Mouse (Mus musculus): ENCODE data around the gene Pate2.
A peak's percentile ranks its signal among the peaks of the same experiment; 100 is the strongest.
"Not testable (repeated sequence)": the region's sequence is repeated elsewhere in the genome, so short reads cannot be mapped to it uniquely, and the experiment has no call there.

Pate2 gene

DNA sequence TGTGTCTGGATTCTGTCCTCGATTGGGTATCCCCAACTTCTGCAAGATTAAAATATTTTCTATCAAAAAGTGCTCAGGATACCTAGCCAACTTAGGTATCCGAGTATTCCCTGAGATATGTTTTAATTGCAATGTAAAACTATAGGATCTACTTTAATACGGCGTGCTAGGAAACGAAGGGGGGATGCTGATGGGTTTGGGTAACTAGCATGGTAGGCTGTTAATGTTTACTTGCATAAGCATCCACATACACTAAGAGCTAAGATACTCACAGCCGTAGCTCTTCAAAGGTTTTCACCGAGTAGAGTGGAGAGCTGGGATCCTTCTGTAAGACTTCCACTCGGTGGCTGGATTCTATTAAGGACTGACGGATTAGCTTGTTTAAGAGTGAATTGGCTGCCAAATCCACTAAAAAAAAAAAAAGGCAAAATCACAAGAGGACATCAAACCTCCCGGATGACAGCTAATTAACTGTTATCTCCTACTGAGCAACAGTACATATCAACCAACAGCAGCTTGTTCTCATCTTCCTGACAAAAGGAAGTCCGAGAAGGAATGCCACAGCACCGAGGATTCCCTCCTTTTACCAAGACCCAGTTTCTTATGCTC, 13.5 kb upstream of the Pate2 start:
- DNase-seq (ENCODE audit: low spot score) = no peak

DNA sequence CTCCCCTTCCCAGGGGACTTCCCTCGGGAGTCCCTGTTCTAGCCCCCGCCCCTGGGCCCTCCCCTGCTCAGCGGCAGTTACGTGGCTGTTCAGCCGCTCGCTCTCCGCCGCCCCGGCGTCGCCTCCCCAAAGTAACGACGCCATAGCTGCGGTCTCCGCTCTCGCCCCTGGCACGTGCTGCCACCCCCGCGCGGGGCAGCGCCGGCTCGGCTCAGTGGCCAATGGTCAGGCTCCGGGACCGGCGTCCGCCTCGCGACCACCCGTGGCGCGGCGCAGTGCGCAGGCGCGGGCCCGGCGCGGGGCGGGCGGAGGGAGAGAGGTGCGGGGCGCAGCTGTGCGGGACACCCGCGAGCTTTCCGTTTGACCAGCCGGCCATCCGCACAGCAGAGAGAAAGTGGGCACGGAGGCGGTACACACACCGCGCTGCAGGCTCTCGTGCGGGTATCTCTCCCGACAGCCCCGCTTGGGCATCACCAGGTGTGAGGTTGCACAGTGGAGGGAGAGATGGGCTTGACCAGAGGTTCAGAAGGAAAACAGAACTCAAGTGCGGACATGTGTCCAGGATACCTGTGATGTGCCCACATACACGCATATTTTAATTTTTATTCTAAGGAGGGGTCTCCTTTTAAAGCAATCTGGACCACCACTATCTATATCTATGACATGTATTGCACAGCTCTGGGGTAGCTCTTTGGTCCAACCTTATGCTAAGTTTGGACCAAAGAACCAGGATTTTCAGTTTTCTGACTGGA, 11.7 kb upstream of the Pate2 start, which contains the start of the genes Ddx25 and Pus3:
TSS of gene Ddx25 (minus strand) at position 272 of the 752 bp plus-strand sequence.
TSS of gene Pus3 (plus strand) at position 339 of the 752 bp plus-strand sequence.
- no peak for DNase-seq (ENCODE audit: low spot score)

DNA sequence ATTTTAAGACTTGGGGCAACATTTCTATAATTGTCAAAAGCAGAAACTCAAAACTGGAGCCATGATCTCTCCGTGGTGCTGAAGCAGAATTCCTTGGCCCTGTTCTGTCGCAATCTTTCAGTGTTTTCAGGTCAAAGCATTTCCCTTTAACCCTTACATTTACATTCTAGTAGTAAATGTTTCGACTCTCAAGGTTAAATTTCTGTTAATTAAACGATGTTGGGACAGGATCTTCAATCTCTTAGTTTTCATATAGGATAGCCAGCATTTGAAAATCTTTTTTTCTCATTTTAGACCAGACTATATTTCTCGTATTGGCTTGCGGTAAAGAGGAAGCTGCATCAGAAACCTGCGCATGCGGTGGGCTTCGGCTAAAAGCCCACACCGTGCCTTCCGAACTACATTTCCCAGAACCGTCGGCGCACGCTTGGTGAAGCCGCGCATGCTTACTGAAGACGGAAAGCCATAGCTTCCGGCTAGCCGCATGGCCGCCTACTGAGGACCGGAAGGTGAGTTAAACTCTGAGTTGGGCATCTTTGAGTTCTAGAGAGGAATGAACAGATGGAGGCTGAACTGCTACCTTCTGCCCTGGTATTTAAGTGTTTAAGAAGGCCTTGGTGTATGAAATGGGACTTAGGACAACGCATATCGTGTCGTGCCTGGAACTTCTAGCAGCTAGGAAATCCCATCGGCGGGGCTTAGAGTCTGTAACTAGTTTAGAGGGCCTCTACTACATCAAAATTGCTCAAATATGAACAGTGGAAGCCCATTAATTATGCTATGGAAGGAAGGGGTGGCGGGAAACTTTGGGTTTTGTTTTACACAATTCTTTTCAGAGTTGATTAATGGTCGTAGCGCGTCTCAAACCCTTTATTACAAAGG, 10.8 kb upstream of the Pate2 start:
- peak; percentile 84 for DNase-seq (ENCODE audit: low spot score)

- no peak for DNase-seq (ENCODE audit: low spot score)
Measured at GRCm38 (mm10) chr9:35561076-35561475, 9.0 kb upstream of the Pate2 start.

DNA sequence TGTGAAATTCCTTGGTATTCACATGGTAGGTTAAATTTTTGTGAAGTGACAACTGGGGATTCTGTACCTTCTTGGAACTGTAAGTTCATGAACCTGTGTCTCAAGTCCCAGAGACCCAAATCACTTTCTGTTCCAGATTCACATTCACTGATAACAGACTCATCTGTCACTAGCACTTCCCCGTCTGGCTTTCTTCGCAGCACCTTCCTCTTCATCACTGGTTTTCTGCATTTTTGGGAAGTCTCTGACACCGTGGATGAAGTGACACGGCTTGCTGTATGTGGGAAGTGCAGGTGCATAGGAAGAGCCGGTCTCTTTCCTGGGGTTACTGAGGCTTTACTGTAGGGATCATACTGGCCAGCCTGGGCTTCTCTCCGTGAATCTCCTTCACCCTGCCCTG, 8.5 kb upstream of the Pate2 start:
- no peak for DNase-seq (ENCODE audit: low spot score)

DNA sequence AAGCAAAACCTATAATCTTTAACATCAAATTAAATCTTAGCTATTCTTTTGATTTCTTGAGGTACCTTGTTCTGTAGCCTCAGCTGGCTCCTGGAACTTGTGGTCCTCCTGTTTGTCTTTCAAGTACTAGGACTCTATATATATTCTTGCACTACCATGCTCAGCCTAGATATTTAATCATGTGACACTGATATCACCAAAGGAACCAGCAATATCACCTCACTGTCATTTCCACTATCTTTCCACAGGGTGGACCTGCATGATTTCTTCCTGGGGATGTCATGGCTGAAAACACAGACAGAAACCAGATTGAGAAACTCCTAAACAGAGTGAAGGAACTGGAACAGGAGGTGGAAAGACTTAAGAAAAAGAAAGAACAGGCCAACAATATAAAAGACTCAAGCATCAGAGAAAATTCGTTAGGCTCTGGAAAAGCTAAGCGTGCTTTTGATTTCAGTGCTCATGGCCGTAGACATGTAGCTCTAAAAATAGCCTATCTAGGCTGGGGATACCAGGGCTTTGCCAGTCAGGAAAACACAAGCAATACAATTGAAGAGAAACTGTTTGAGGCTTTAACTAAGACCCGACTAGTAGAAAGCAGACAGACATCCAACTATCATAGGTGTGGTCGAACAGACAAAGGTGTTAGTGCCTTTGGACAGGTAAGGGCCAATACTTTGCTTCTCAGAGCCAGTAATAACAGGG, 5.4 kb upstream of the Pate2 start:
- DNase-seq (ENCODE audit: low spot score) = no peak

DNA sequence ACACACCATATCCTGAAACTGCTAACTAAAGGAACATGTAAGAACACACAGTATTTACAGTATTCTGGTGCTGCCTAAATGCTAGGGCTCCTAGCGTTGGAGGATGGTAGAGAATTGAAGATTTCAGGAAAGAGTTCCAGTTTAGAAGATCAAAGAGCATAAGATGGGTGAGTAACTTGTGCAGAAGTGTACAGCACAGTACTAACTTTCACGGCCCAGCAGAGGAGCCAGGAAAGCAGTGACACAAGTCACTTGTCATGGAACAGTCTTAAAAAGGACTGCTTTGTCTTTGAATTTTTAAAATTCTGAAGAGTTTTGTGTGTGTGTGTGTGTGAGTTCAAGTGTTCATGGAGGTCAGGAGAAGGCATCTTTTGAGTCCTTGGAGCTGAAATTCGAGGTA, 2.1 kb upstream of the Pate2 start:
- no peak for DNase-seq (ENCODE audit: low spot score)

DNA sequence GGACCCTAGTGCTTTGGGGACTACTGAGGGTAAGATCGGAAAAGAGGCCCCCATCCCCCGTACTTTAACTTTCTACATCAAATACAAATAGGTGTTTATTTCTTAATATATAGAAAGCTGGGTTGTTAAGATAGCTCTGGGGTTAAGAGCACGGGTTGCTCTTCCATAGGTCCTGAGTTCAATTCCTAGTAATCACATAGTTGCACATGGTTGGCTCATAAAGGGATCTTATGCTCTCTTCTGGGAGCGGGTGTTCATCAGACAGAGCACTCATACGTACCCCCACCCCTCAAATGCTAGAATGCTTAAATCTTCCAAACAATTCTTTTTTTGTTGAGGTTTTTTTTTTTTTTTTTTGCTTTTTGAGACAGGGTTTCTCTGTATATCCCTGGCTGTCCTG, 579 bp downstream of the Pate2 start:
- DNase-seq (ENCODE audit: low spot score) = no peak

- no peak for DNase-seq (ENCODE audit: low spot score)
Measured at GRCm38 (mm10) chr9:35574416-35574815, 4.3 kb downstream of the Pate2 start.

- no peak for DNase-seq (ENCODE audit: low spot score)
Measured at GRCm38 (mm10) chr9:35587674-35588073, 17.6 kb downstream of the Pate2 start.

DNA sequence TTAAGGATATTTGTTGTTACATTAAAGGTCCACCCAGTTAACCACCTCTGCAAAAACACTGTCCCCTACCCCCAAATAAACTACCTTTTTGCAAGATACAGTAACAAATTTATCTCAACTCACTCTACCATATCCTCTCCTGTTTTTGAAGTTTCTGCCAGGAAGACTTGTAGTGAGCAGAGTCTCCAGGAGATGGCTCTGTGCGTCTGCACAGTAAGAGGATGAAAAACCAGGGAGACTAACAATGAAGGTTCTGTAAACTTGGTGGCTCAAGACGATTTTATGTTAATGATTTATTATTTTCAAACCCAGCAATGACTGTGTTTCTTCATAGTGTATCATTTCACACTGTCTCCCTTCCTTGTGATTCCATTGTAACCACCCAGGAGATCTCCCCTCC, 22.8 kb downstream of the Pate2 start:
- peak; percentile 63 for DNase-seq (ENCODE audit: low spot score)

DNA sequence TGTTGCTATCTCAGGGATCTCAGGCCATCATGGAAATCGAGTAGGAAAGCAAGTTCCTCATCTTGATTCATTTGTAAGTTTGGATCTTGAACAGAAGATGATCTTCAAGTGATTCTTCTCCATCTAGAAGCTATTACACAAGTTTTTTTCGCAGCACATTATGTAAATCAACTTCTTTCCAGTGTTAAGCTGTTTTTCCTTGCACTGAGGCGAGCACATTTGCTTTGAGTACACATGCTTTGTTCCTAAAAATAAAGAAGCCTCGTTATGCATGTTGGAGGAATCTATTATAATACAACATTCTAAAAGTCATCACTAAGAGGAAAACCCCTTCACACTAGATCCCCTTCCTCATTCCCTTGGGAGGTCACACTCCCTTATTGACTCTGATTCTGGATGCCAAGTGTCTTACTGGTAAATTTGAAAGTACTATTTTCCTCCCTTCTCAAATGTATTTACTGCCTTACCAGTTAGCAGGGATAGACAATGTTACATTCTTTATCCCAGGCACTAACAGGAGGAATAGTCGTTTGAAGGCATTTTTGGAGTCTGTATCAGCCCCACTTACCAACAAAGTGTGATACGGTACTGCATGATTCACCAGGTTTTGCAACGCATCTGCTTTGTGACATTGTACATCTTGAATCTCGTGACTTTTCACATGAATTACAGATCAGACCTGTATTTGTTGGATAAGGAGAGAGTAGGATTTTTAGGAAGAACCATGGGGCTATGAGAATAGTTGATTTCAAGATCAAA, 37.7 kb downstream of the Pate2 start:
- no peak for DNase-seq (ENCODE audit: low spot score)

DNA sequence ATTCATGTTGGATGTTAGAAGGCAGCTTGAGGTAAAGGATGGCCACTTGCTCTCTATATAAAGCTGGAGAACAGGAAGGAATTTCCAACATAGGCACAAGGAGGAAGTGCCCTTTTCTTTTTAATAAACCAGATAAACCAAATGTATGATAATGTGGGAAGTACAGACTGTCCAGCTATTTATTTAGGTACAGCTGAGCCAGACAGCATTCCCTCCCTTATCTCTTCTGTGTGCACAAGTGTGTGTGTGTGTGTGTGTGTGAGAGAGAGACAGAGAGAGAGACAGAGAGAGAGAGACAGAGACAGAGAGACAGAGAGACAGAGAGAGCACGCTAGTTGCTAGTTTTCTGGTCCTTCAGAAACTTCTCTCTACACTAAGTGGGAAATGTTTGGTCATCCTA, 41.8 kb downstream of the Pate2 start, which contains the start of gene Pate4:
TSS of gene Pate4 (minus strand) at position 101 of the 400 bp plus-strand sequence.
- DNase-seq (ENCODE audit: low spot score) = no peak

GRCm38 (mm10) chr9:35614005-35614404, 43.9 kb downstream of the Pate2 start:
- peak; percentile 43 for DNase-seq (ENCODE audit: low spot score)

DNA sequence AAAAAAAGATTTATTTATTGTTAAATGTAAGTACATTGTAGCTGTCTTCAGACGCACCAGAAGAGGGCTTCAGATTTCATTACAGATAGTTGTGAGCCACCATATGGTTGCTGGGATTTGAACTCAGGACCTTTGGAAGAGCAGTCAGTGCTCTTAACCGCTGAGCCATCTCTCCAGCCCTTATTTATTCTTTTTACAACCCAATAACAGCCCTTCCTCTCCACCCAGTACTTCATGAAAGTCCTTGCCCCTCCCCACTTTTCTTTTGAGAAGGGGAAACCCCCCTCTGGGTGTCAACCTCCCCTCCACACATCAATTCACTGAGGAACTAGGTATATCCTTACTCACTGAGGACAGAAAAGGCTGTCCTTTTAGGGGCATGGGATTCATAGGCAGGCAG, 46.7 kb downstream of the Pate2 start:
- not testable (repeated sequence) for DNase-seq (ENCODE audit: low spot score)

DNA sequence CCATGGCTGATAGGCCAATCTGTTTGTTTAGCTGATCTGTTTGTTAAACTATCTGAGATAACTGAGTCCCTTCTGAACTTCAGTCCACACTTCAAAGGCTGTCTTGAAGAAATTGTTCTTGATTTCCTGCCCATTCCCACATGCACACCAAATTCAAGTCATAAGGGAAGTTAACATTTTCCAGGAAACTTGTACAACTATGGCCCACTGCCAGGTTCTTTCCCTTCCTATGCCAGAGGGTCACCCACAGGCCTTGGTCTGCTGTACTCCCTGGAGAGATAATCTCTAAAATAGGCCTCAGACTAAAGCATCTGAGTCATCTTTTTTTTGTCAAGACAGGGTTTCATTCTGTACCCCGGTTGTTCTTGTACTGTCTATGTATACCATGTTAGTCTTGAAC, 62.9 kb downstream of the Pate2 start:
- peak; percentile 45 for DNase-seq (ENCODE audit: low spot score)

DNA sequence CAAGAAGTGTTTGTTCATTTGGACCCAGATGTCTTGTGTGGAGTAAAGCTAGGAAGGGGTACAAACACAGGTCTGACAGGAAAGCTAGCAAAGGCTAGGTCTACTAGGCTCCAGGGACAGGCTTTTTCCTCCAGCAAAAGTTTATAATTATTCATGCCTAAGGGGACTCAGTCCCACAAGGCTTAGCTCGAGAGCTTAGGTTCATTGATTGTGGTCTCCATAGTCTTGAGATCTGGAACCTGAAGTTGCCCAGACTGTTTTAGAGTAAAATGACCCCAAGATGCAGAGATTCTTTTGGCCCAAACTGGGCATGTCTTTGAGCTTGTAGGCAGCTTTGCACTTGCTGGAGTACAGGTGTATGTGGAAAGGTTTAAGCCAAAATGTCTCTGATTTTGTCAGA, 78.0 kb downstream of the Pate2 start, which contains the start of gene Pate3:
TSS of gene Pate3 (minus strand) at position 101 of the 400 bp plus-strand sequence.
- DNase-seq (ENCODE audit: low spot score) = no peak

- DNase-seq (ENCODE audit: low spot score) = no peak
Measured at GRCm38 (mm10) chr9:35673557-35673956, 103.5 kb downstream of the Pate2 start.

- DNase-seq (ENCODE audit: low spot score) = peak; percentile 59
Measured at GRCm38 (mm10) chr9:35687013-35687412, 116.9 kb downstream of the Pate2 start, which contains the start of gene Pate1. Pate1 (minus strand) TSS chr9:35687390.

- no peak for DNase-seq (ENCODE audit: low spot score)
Measured at GRCm38 (mm10) chr9:35691924-35692323, 121.8 kb downstream of the Pate2 start.

- peak; percentile 32 for DNase-seq (ENCODE audit: low spot score)
Measured at GRCm38 (mm10) chr9:35707265-35707664, 137.2 kb downstream of the Pate2 start.
